Mouse (Mus musculus) cerebellum, adult 2 months (tissue): ENCODE measurements around the gene Plce1.

Experiments
- CTCF ChIP-seq: fragments of 200-500 bp; IDR thresholded peaks from 2 replicates; pipeline ENCODE4 v1.5.1; 2011; ENCODE audit warnings: low read depth, mild to moderate bottlenecking, control low read depth, low read length, moderate library complexity, borderline replicate concordance; ENCODE audit not compliant: insufficient read depth
- POLR2A ChIP-seq: fragments of 200-500 bp; IDR thresholded peaks from 2 replicates; pipeline ENCODE4 v1.6.1; 2011; ENCODE audit warnings: low read length, control low read depth, borderline replicate concordance; ENCODE audit not compliant: insufficient read depth

DNA sequence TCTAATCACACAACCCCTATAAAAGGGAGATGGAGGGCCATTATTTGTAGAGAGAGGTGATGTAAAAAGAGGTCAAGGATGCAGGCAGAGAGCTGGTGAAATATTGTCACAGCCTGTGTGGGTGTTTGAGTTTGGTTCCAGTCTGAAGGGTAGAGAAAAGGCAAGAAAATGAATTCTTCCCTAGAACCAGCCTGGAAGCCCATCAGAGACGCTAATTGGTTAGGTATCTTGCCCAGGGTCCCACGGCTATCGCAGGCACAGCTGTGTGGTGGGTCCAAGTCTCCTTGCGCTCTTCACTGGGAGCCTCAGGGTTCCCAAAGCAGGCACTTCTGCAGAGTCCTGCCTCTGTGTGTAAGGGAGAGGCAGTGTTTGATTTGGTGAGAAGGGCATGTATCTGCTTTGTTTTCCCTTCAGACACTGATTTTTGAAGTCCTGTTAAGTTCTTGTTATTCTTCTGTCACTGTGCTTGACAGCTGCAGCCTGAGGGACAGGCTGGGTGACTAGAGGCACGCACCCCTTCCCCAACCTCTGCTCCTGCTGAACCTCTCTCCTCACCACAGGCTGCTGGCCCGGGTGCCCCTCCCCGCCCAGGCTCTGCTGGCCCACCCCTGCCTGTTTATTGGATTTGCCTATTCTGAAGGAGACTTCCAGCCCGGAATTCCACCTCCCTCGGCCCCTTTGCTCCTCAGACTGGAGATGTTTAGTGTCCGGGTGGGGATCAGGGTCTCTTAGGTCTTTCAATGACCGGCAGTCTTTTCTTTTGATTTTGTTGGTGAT lies 5.1 kb downstream of the Plce1 start:
- TF ChIP-seq CTCF, result no peak
- no peak for TF ChIP-seq POLR2A
